Mouse (Mus musculus): ENCODE measurements around the gene Cpt1b. TPM values are rescaled to one million over a fixed set of nuclear protein-coding genes. Genes with fewer than 3 reads are reported as not detected.

Cpt1b gene
- polyA plus RNA-seq, 1 experiment from 2014 or later = 1.7 TPM

DNA sequence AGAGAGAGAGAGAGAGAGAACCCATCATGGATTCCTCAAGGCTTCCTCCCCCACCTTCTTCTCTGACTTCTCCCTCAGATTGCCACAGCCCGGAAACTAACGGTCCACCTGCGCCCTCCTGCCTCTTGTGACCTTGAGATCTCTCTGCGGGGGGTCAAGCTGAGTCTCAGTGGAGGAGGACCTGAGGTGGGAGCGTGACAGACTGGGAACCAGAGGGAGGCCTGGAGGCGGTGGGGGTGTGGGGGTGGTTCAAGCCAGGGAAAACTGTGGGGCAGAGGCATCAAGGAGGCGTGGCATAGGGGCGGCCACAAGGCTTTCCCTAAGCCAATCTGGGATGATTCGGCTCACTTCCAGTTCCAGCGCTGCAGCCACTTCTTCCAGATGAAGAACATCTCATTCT, 34.6 kb upstream of the Cpt1b start:
- ATAC-seq = no peak
- DNase-seq (ENCODE audit: low read depth, low spot score) = no peak
- peaks cover 66% of the 10 kb centered on the region for H3K27me3 ChIP-seq
- in situ Hi-C loops (cut with MboI; ENCODE audit: low pct_unique_long_range_greater_than_20kb) = no loop called here
- ChIA-PET CTCF (interaction anchor here (1.2 kb wide), 1 partner anchor 18 kb away, joined by 3 read pairs; no protein-coding TSS in a partner anchor), POLR2A (no interaction called here)
- no peak for TF ChIP-seq CTCF (IDR thresholded peaks at IDR 0.05)

DNA sequence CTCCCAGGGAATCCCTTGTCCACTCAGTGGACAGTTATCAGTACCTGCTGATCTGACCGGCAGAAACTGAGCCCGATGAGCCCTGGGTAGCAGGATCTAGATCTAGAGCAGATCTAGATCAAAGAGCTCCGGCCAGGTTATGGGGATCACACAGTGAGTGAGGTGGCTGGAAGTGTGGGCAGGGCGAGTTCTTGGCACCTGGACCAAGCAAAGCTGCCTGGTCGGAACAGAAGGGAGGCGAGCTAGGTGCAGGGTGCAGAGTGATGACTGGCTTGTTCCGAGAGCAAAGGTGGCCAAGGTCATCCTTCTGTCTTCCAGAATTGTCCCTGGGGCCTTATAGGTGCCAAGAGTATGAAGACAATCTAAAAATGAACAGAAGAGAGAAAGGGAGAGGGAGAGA, 34.2 kb upstream of the Cpt1b start:
- ATAC-seq (no peak), DNase-seq (ENCODE audit: low read depth, low spot score) (no peak)
- no peak for TF ChIP-seq CTCF (IDR thresholded peaks at IDR 0.05)
- in situ Hi-C loops (cut with MboI; ENCODE audit: low pct_unique_long_range_greater_than_20kb) = no loop called here
- peaks cover 66% of the 10 kb centered on the region for H3K27me3 ChIP-seq
- ChIA-PET POLR2A (no interaction called here), CTCF (interaction anchor here (1.2 kb wide), 1 partner anchor 18 kb away, joined by 3 read pairs; no protein-coding TSS in a partner anchor)

DNA sequence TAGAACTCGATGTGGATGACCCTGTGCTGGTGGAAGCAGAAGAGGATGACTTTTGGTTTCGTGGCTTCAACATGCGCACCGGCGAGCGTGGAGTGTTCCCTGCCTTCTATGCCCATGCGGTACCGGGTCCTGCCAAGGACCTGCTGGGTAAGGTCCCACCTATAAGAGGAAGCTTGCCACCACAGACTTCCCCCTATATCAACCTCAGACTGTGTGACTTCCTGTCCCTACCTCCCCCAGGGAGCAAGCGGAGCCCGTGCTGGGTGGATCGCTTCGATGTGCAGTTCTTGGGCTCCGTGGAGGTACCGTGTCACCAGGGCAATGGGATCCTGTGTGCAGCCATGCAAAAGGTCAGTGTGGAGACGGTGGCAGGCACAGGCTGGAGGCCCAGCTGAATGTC, 33.3 kb upstream of the Cpt1b start:
- DNase-seq (ENCODE audit: low read depth, low spot score) = no peak
- in situ Hi-C loops (cut with MboI; ENCODE audit: low pct_unique_long_range_greater_than_20kb) = no loop called here
- no peak for TF ChIP-seq CTCF (IDR thresholded peaks at IDR 0.05)
- ATAC-seq = no peak
- POLR2A ChIA-PET = interaction anchor here (0.7 kb wide), 1 partner anchor 596 kb away, joined by 3 read pairs; no protein-coding TSS in a partner anchor
- CTCF ChIA-PET = interaction anchor here (1.2 kb wide), 1 partner anchor 17 kb away, joined by 3 read pairs; no protein-coding TSS in a partner anchor
- peaks cover 62% of the 10 kb centered on the region for H3K27me3 ChIP-seq

DNA sequence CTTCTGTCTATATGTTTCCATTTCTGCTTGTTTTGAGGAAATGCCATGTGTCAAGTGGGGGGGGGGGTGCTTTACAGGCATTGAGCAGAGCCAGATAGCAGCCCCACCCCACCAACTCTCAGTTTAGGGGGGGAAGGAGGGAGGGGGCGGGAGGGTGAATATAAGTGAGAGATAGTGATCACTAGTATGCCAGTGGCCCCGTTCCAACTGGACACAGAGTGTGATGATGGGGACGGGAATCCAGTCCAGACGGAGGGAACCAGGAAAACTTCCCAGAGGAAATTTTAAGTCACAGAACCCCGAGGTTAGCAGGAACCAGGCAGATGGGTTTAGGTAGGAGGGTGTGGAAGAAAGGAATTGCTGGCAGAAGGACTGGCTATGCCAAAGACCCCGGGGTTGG, 30.0 kb upstream of the Cpt1b start:
- H3K27me3 ChIP-seq = peaks cover 56% of the 10 kb centered on the region
- no peak for TF ChIP-seq CTCF (IDR thresholded peaks at IDR 0.05)
- ATAC-seq = no peak
- ChIA-PET POLR2A (no interaction called here), CTCF (no interaction called here)
- in situ Hi-C loops (cut with MboI; ENCODE audit: low pct_unique_long_range_greater_than_20kb) = no loop called here
- no peak for DNase-seq (ENCODE audit: low read depth, low spot score)

DNA sequence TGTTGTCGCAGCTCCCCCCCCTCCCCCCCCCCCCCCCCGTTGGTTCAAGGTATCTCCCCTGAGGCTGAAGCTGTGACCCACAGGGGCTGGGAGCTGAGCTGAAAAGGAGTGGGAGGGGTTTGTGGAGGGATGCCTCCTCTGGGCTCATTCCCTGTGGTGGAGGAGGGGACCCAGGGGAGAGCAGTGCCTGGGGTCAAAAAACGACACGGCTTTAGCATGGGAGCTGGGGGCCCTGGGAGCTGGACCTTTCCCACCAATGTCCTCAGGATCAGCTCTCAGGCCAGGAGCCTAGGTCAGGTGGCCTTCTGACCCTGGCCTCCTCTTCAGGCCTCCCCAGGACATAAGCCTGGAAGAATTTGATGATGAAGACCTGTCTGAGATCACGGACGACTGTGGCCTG, 29.2 kb upstream of the Cpt1b start:
- H3K27me3 ChIP-seq = peaks cover 53% of the 10 kb centered on the region
- ATAC-seq (no peak), DNase-seq (ENCODE audit: low read depth, low spot score) (no peak)
- ChIA-PET POLR2A (no interaction called here), CTCF (interaction anchor here (0.9 kb wide), 1 partner anchor 10 kb away, joined by 3 read pairs; no protein-coding TSS in a partner anchor)
- in situ Hi-C loops (cut with MboI; ENCODE audit: low pct_unique_long_range_greater_than_20kb) = no loop called here
- TF ChIP-seq CTCF (IDR thresholded peaks at IDR 0.05) = no peak

DNA sequence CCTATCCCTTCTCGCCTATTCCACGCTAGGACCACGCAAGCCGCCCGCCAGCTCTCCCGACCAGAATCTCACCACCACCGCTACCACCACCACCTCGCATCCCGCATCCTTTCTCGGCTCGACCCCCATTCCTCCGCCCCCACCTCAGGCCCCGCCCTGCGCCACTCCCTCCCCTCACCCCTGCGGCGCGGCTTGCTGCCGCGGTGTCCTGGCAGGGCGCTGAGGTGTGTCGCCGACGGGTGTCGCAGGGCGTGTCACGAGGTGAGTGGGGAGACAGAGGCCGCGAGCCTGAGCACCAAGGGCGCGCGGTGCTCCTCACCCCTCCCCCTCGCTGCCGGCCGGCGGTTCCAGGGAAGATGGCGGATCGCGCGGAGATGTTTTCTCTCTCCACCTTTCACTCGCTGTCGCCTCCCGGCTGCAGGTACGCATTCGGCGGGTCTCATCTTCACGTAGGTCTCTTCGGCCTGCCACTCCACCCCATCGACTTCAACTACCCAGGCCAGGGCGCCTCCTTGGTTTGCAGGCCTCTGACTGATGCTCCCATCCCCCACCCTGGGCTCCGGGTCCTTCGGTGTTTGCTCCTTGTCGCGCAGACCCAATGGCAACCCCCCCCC, 28.3 kb upstream of the Cpt1b start, which contains the start of gene Mapk8ip2:
Mapk8ip2 (plus strand) TSS at position 49 of the 614 bp plus-strand sequence.
- no peak for DNase-seq (ENCODE audit: low read depth, low spot score)
- in situ Hi-C loops (cut with MboI; ENCODE audit: low pct_unique_long_range_greater_than_20kb) = no loop called here
- H3K27me3 ChIP-seq = peaks cover 51% of the 10 kb centered on the region
- POLR2A ChIA-PET = no interaction called here
- no peak for TF ChIP-seq CTCF (IDR thresholded peaks at IDR 0.05)
- ATAC-seq = no peak
- CTCF ChIA-PET = interaction anchor here (0.9 kb wide), 1 partner anchor 9 kb away, joined by 3 read pairs; no protein-coding TSS in a partner anchor

DNA sequence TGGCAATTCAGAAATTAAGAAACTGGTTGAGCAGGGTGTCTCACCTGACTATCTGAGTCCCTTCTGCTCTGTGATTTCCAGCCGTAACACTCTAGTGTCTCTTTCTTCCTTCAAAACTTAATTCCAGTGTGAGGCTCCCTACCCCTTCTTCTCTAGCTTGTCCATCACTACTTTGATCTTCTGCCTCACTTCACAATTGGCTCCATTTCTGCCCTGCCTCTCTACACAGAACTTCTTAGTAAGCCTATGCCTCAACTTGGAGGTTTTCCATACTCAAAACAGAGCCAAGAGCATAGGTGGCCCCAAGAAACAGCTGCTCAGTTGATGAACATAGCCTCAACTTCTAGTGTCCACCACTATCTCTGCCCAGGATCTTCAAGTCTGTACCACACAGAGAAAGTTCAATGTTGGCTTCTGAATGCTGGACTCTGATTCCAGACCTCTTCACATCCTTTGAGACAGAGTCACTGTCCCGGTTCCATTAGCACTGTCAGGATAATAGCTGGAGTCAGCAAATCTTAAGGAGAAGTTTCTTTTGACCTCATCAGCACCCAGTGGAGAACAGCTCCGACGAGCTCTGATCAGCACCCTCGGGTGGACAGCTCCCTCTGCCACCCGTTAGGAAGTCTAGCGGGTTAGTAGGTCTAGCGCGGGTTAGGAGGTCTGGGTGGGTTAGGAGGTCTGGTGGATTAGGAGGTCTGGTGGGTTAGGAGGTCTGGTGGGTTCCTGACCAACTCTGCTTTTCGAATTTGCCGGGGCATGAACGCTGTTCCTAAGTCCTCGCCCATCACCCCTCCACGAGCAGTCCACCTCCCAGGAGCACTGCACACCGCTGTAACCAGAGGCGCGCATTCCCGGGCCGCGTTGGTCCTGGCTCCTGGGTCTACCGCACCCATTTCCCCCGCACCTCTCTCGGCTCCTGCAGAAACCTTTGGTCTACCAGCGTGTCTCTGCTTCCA, 27.5 kb upstream of the Cpt1b start:
- peaks cover 46% of the 10 kb centered on the region for H3K27me3 ChIP-seq
- DNase-seq (ENCODE audit: low read depth, low spot score) (no peak), ATAC-seq (peak; percentile 44)
- ChIA-PET CTCF (no interaction called here), POLR2A (no interaction called here)
- TF ChIP-seq CTCF (IDR thresholded peaks at IDR 0.05) = no peak
- in situ Hi-C loops (cut with MboI; ENCODE audit: low pct_unique_long_range_greater_than_20kb) = no loop called here

DNA sequence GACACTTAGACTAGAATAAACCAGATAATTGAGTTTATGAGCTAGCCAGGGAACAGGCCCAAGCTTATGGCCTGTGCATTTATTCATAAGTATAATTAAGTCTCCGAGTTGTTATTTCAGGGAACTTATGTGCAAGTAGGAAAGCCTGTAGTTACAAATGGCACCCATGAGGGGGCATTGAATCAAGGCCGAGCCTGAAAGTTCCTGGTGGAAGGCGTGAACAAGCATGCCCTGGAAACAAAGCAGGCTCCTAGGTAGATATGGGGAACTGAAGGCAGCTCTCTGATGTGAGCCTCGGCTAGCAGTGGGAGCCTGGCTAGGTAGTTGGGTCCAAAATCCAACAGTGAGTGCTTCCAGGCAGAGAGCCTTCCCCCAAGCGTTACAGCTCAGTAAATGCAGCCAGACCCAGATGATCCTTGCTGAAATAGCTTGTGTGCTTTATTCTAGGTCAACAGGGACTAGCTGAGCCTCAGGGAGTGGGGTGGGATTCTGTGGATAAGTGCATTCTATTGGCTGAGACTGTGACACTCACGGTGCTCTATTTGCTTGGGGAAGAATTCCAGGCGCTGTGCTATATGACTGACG, 16.9 kb upstream of the Cpt1b start:
- ChIA-PET POLR2A (no interaction called here), CTCF (interaction anchor here (1.2 to 1.3 kb wide), 3 partner anchors 13 to 32 kb away, joined by 3 to 4 read pairs (median 3); partner anchors contain the start of genes C730034F03Rik, Chkb and Gm44502)
- in situ Hi-C loops (cut with MboI; ENCODE audit: low pct_unique_long_range_greater_than_20kb) = no loop called here
- H3K27me3 ChIP-seq = peaks cover 10% of the 10 kb centered on the region
- no peak for DNase-seq (ENCODE audit: low read depth, low spot score)
- no peak for ATAC-seq
- peak; percentile 41 for TF ChIP-seq CTCF (IDR thresholded peaks at IDR 0.05)

DNA sequence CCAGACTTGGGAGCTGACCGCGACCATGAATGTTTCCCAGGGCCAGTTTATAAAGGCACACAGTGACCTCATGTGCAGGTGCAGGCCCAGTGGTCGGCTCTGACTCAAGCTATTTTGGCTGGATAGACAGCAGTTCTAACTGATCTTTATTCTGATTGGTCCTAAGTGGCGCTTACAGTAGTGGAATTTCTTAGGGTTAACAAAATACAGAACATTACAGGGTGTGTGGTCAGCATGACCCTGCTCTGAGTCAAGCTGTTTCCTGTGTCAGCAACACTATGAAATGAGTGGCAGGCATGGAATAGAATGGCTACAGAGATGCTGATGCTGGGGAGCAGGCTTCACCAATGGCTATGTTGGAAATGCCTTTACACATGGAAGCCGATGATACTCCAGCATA, 10.2 kb upstream of the Cpt1b start:
- ChIA-PET POLR2A (no interaction called here), CTCF (interaction anchor here (1.3 kb wide), 1 partner anchor 32 kb away, joined by 3 read pairs; no protein-coding TSS in a partner anchor)
- ATAC-seq (no peak), DNase-seq (ENCODE audit: low read depth, low spot score) (no peak)
- no peak for TF ChIP-seq CTCF (IDR thresholded peaks at IDR 0.05)
- H3K27me3 ChIP-seq = peaks cover under 1% of the 10 kb centered on the region
- in situ Hi-C loops (cut with MboI; ENCODE audit: low pct_unique_long_range_greater_than_20kb) = no loop called here

DNA sequence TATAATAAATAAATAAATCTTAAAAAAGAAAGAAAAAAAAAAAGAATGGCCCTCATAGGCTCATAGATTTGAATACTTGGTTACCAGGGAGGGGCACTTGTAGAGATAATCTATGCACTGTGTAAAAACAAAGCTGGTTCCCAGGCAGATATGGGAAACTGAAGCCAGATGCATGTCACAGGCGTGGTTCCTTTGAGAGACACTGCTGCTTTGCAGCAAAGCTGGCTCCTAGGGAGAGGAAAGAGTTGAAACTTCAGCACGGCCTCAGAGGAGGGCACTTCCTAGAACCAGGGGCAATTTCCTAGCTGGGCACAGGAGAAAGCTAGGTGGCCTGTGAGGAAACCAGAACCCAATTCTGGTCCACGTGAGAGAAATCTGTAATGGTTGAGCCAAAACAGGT, 8.5 kb upstream of the Cpt1b start:
- POLR2A ChIA-PET = no interaction called here

More for the DNA sequence above, 8.5 kb upstream of the Cpt1b start:
- H3K27me3 ChIP-seq = no peaks in the 10 kb centered on the region
- no peak for ATAC-seq
- CTCF ChIA-PET = no interaction called here
- DNase-seq (ENCODE audit: low read depth, low spot score) = no peak
- no peak for TF ChIP-seq CTCF (IDR thresholded peaks at IDR 0.05)
- in situ Hi-C loops (cut with MboI; ENCODE audit: low pct_unique_long_range_greater_than_20kb) = no loop called here

All from Patski (cell line).